Mouse (Mus musculus): ENCODE measurements around the gene Zfp119b.

GRCm38 (mm10) chr17:55957726-55958583 is 8.7 kb upstream of the Zfp119b start:
- TF ChIP-seq CTCF (IDR thresholded peaks at IDR 0.05) (no peak), EP300 (IDR thresholded peaks at IDR 0.05) (no peak)
